Mouse (Mus musculus): ENCODE measurements around the gene Ltc4s. TPM values are rescaled to one million over a fixed set of nuclear protein-coding genes. Genes with fewer than 3 reads are reported as not detected.

Ltc4s gene
- polyA plus RNA-seq, 1 experiment from 2014 or later: 8.5 TPM

DNA sequence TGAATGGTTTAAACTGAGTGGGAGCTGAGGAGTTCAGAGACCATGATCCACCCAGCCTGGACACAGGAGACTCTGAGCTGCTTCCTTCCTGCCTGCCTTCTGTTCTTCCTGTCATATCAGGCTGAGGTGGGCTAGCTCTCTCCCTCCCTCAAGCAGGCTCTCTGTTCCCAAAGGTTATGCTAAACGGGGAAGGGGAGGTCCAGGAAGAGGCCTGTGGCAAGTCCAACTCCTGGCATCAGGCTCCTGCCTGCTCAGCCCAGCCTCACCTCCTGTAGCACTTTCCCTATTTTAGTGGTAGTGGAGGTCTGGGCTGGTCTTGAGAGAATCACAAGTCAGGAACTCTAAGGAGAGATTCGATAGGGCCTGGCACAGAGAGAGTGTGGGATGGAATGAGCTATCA is 12.0 kb downstream of the Ltc4s start:
- Histone ChIP-seq H3K36me3 (ENCODE audit: insufficient read depth, low read length) (no peaks in the 10 kb centered on the region), H3K27me3 (ENCODE audit: insufficient read depth, low read length) (no peaks in the 10 kb centered on the region), H3K4me2 (ENCODE audit: low read length) (peak overlapping the region; percentile 95), H3K4me3 (replicated peaks; ENCODE audit: low read depth, low read length) (peak overlapping the region; percentile 90), H3K9ac (ENCODE audit: low read depth, low read length) (peak overlapping the region; percentile 98; the same call in 1 of the 2 replicates), H3K4me1 (replicated peaks; ENCODE audit: insufficient read depth, low read length) (peaks cover 40% of the 10 kb centered on the region), H3K27ac (peak overlapping the region; percentile 92), H3K9me3 (replicated peaks; ENCODE audit: low read length) (no peaks in the 10 kb centered on the region)
- WGBS: 36% methylated on average over 2 of the region's 2 CpGs
- no peak for TF ChIP-seq CTCF (IDR thresholded peaks at IDR 0.05; ENCODE audit: low read depth)
- ATAC-seq (replicated peaks; ENCODE audit: low FRiP score, low read depth): no peak
- no peak for DNase-seq (ENCODE audit: low spot score)

DNA sequence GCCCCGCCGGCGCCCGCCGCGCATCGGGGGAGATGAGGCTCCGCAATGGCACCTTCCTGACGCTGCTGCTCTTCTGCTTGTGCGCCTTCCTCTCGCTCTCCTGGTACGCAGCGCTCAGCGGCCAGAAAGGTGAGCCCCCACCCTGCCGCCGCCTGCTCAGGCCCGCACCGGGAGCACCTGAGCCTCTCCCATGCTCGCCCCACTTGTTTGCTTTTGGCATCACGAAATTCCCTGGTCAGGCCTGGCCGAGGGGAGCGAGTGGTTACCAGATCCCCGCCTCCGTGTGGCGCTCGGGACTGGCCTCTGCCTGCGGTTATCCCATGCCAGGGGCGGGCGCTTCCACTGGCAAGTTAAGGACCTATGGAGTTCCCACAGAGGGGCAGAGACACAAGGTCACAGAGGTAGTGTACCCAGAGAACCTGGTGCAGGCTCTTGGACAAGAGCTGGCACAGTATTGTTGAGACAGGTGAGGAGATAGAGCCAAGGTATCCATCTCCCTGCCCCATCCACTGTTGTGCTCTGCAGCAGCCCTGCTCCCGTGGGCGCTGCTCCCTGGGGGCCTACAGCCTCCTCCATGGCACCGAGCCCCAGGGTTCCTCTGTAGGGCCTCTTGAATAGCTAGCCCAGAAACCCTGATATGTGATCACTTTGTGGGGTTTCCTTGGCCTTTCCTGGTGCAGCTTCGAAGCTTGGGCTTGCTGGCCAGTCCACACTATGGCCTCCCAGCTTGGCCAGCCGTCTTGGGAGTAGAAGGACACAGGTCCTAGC is 12.6 kb downstream of the Ltc4s start:
- Histone ChIP-seq H3K4me3 (replicated peaks; ENCODE audit: low read depth, low read length) (peak overlapping the region; percentile 90), H3K4me2 (ENCODE audit: low read length) (peak overlapping the region; percentile 95), H3K27ac (peak overlapping the region; percentile 92), H3K4me1 (replicated peaks; ENCODE audit: insufficient read depth, low read length) (peaks cover 36% of the 10 kb centered on the region), H3K9ac (ENCODE audit: low read depth, low read length) (peak overlapping the region; percentile 98), H3K27me3 (ENCODE audit: insufficient read depth, low read length) (no peaks in the 10 kb centered on the region), H3K36me3 (ENCODE audit: insufficient read depth, low read length) (no peaks in the 10 kb centered on the region), H3K9me3 (replicated peaks; ENCODE audit: low read length) (no peaks in the 10 kb centered on the region)
- ATAC-seq (replicated peaks; ENCODE audit: low FRiP score, low read depth) (peak; percentile 31), DNase-seq (ENCODE audit: low spot score) (no peak)
- 2% methylated on average over 33 of the region's 34 CpGs for WGBS
- TF ChIP-seq CTCF (IDR thresholded peaks at IDR 0.05; ENCODE audit: low read depth): peak; percentile 6; the same call in 1 of the 2 replicates

- peak; percentile 42 for TF ChIP-seq CTCF (IDR thresholded peaks at IDR 0.05; ENCODE audit: low read depth)
- peaks cover 35% of the 10 kb centered on the region for H3K4me1 ChIP-seq (replicated peaks; ENCODE audit: insufficient read depth, low read length)
- H3K36me3 ChIP-seq (ENCODE audit: insufficient read depth, low read length): no peaks in the 10 kb centered on the region
- 1% methylated on average over 68 of the region's 70 CpGs for WGBS
- H3K9ac ChIP-seq (ENCODE audit: low read depth, low read length): peak overlapping the region; percentile 98
- H3K9me3 ChIP-seq (replicated peaks; ENCODE audit: low read length): no peaks in the 10 kb centered on the region
- peak overlapping the region; percentile 95 for H3K4me2 ChIP-seq (ENCODE audit: low read length)
- peak; percentile 81 for ATAC-seq (replicated peaks; ENCODE audit: low FRiP score, low read depth)
- DNase-seq (ENCODE audit: low spot score): peak; percentile 86
- peak overlapping the region; percentile 90 for H3K4me3 ChIP-seq (replicated peaks; ENCODE audit: low read depth, low read length)
- no peaks in the 10 kb centered on the region for H3K27me3 ChIP-seq (ENCODE audit: insufficient read depth, low read length)
- H3K27ac ChIP-seq: peak overlapping the region; percentile 92
These were observed 13.5 kb downstream of the Ltc4s start for GRCm38 (mm10) chr11:50224671-50225530.

GRCm38 (mm10) chr11:50223783-50224662 is 14.4 kb downstream of the Ltc4s start:
- Histone ChIP-seq H3K4me2 (ENCODE audit: low read length) (peak overlapping the region; percentile 95), H3K9me3 (replicated peaks; ENCODE audit: low read length) (no peaks in the 10 kb centered on the region), H3K36me3 (ENCODE audit: insufficient read depth, low read length) (no peaks in the 10 kb centered on the region), H3K27ac (peak overlapping the region; percentile 92), H3K4me3 (replicated peaks; ENCODE audit: low read depth, low read length) (peak overlapping the region; percentile 90), H3K9ac (ENCODE audit: low read depth, low read length) (peak overlapping the region; percentile 98), H3K4me1 (replicated peaks; ENCODE audit: insufficient read depth, low read length) (peaks cover 31% of the 10 kb centered on the region), H3K27me3 (ENCODE audit: insufficient read depth, low read length) (no peaks in the 10 kb centered on the region)
- WGBS: 5% methylated on average over 17 of the region's 17 CpGs
- DNase-seq (ENCODE audit: low spot score) (peak; percentile 52), ATAC-seq (replicated peaks; ENCODE audit: low FRiP score, low read depth) (no peak)
- no peak for TF ChIP-seq CTCF (IDR thresholded peaks at IDR 0.05; ENCODE audit: low read depth)

DNA sequence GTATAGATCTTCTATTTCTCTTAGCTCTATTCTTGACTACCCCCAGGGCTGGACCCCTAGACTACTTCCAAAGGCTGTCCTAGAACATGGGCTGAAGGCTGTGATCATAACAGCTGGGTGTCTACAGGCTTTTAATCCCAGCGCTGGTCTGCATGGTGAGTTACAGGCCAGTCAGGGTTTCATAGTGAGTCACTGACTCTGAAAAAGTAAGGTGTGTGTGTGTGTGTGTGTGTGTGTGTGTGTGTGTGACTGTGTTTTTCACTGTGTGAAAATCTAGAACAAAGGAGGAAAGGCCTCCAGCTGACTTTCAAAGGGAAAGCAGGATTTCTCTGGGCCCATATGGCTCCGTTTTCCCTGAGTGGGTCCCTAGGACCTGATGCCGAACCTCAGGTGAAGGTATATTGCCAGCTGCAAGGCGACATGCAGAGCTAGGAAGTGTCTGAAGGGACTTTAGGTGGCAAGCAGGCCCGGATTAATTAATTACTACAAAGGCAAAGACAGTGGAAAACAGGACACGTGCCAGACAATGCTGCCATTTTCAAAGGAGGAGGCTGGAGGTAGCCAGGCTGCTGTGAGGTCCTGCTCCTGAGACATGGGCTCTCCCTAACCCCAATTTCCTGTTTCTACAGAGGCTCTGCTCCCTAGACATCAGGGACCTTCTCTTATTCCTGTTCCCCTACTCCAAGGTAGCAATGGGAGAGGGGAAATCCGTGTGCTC is 15.7 kb downstream of the Ltc4s start:
- no peak for TF ChIP-seq CTCF (IDR thresholded peaks at IDR 0.05; ENCODE audit: low read depth)
- Histone ChIP-seq H3K27ac (0 out of 2 replicates have a peak overlapping the region, but pooled peaks have one; percentile 92), H3K9ac (ENCODE audit: low read depth, low read length) (no peak overlapping the region), H3K4me1 (replicated peaks; ENCODE audit: insufficient read depth, low read length) (peaks cover 23% of the 10 kb centered on the region; the same call in 1 of the 2 replicates), H3K9me3 (replicated peaks; ENCODE audit: low read length) (no peaks in the 10 kb centered on the region), H3K27me3 (ENCODE audit: insufficient read depth, low read length) (no peaks in the 10 kb centered on the region), H3K4me3 (replicated peaks; ENCODE audit: low read depth, low read length) (no peak overlapping the region), H3K36me3 (ENCODE audit: insufficient read depth, low read length) (no peaks in the 10 kb centered on the region), H3K4me2 (ENCODE audit: low read length) (peak overlapping the region; percentile 18; the same call in 1 of the 2 replicates)
- no peak for ATAC-seq (replicated peaks; ENCODE audit: low FRiP score, low read depth)
- DNase-seq (ENCODE audit: low spot score): no peak
- 57% methylated on average over 7 of the region's 7 CpGs for WGBS
